Mouse (Mus musculus): ENCODE data around the gene H2al2a.

H2al2a gene

GRCm38 (mm10) chr2:17996858-17997257, at the start of gene H2al2a:
TSS of gene H2al2a (minus strand) at chr2:17996958.
- DNase-seq (ENCODE audit: low spot score in 2 of 2): no peak

GRCm38 (mm10) chr2:18046186-18046585, 49.4 kb upstream of the H2al2a start:
- no peak for DNase-seq (ENCODE audit: low spot score in 2 of 2)

- peak in 1 of 2 experiments; percentile 21 for DNase-seq (ENCODE audit: low spot score in 2 of 2)
These were observed 49.0 kb upstream of the H2al2a start for GRCm38 (mm10) chr2:18045781-18046181.

GRCm38 (mm10) chr2:18045143-18045780, 48.5 kb upstream of the H2al2a start:
- DNase-seq (ENCODE audit: low spot score in 2 of 2): no peak

GRCm38 (mm10) chr2:18041199-18041885, 44.6 kb upstream of the H2al2a start:
- DNase-seq (ENCODE audit: low spot score in 2 of 2): peak; percentile 58 to 66

- peak; percentile 24 to 28 for DNase-seq (ENCODE audit: low spot score in 2 of 2)
These were observed 43.8 kb upstream of the H2al2a start for GRCm38 (mm10) chr2:18040347-18041160.

GRCm38 (mm10) chr2:18039566-18040290, 43.0 kb upstream of the H2al2a start:
- peak in 1 of 2 experiments; percentile 45 for DNase-seq (ENCODE audit: low spot score in 2 of 2)

GRCm38 (mm10) chr2:18038895-18039371, 42.2 kb upstream of the H2al2a start:
- DNase-seq (ENCODE audit: low spot score in 2 of 2): no peak

- DNase-seq (ENCODE audit: low spot score in 2 of 2): no peak
These were observed 41.5 kb upstream of the H2al2a start for GRCm38 (mm10) chr2:18038141-18038752.

- DNase-seq (ENCODE audit: low spot score in 2 of 2): no peak
These were observed 40.7 kb upstream of the H2al2a start, which contains the start of gene A930004D18Rik for GRCm38 (mm10) chr2:18037491-18037890. TSS of gene A930004D18Rik (minus strand) at chr2:18037737.

- no peak for DNase-seq (ENCODE audit: low spot score in 2 of 2)
These were observed 37.9 kb upstream of the H2al2a start for GRCm38 (mm10) chr2:18034371-18035250.

GRCm38 (mm10) chr2:18033166-18034108, 36.7 kb upstream of the H2al2a start:
- no peak for DNase-seq (ENCODE audit: low spot score in 2 of 2)

GRCm38 (mm10) chr2:18032538-18032895, 35.8 kb upstream of the H2al2a start:
- no peak for DNase-seq (ENCODE audit: low spot score in 2 of 2)

GRCm38 (mm10) chr2:18031831-18032537, 35.2 kb upstream of the H2al2a start:
- DNase-seq (ENCODE audit: low spot score in 2 of 2): peak; percentile 55 to 63

- DNase-seq (ENCODE audit: low spot score in 2 of 2): peak; percentile 48 to 49
These were observed 34.6 kb upstream of the H2al2a start for GRCm38 (mm10) chr2:18031271-18031821.

GRCm38 (mm10) chr2:18030581-18030980, 33.8 kb upstream of the H2al2a start:
- DNase-seq (ENCODE audit: low spot score in 2 of 2): no peak

GRCm38 (mm10) chr2:18029656-18030055, 32.9 kb upstream of the H2al2a start:
- no peak for DNase-seq (ENCODE audit: low spot score in 2 of 2)

Data from right cerebral cortex, postnatal 10 days (tissue).